Mouse (Mus musculus) liver, postnatal 0 days (tissue): ENCODE data around the gene 2510009E07Rik.

Source experiments
- CTCF ChIP-seq: sonication (generic); IDR thresholded peaks from 2 replicates; pipeline ENCODE4 v1.5.1; 2016; ENCODE audit warnings: antibody characterized with exemption, low read depth
- EP300 ChIP-seq: IDR thresholded peaks from 2 replicates; pipeline ENCODE4 v1.6.1; 2016; ENCODE audit warnings: antibody characterized with exemption, low read depth, mild to moderate bottlenecking

DNA sequence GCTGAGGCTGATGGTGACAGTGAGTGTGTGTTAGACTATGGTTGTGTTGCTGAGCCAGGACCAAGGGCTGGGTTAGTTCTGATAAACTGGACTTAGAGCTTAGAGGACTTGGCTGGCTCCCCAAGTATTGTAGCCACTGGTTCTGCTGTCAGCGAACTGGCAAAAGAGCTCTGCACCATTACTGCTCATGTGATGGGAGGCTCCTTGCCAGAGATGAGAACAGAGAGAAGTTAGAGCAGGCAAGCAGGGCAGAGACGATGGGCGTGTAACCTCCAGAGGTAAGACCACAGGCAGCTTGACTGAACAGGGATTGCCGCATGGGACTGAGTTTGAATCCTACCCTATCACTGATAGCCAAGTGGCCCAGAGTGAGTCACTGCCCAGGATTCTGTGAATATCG lies 51.6 kb downstream of the 2510009E07Rik start:
- TF ChIP-seq CTCF, result no peak
- no peak for TF ChIP-seq EP300
